Mouse (Mus musculus) cortical plate, adult 2 months (tissue): ENCODE measurements around the gene Hist1h2aa.

Experiments
- CTCF ChIP-seq: fragments of 200-500 bp; IDR thresholded peaks from 2 replicates; pipeline ENCODE4 v1.5.1; 2011; ENCODE audit warnings: mild to moderate bottlenecking, control low read depth, low read length; ENCODE audit not compliant: insufficient read depth; ENCODE audit errors: extremely low read depth
- POLR2A ChIP-seq: fragments of 200-500 bp; IDR thresholded peaks from 2 replicates; pipeline ENCODE4 v1.6.1; 2011; ENCODE audit warnings: mild to moderate bottlenecking, low read length, control low read depth; ENCODE audit not compliant: insufficient read depth; ENCODE audit errors: extremely low read depth

DNA sequence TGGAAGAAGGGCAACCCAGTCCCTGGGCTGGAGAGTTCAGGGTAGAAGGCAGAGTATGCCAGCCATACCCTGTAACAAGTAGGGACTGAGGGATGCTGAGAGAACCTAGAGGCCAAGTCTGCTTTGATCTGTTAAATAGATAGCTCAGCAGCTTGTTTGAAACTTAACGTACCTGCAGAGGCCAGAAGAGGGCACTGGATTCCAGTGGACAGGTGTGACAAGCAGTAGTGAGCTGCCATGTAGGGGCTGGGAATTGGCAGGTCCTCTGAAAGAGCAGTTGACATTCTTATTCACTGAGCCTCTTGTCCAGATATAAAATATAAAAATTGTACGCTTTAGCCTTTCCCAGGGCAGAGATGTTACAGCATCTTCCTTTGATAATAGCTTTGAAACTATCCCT lies 8.6 kb downstream of the Hist1h2aa start:
- TF ChIP-seq CTCF (peak; percentile 31; the same call in 1 of the 2 replicates), POLR2A (no peak)
